Mouse (Mus musculus) cortical plate, adult 2 months (tissue): ENCODE results near the gene Rbm48. TPM values are rescaled to one million over a fixed set of nuclear protein-coding genes. Genes with fewer than 3 reads are reported as not detected.
A peak's percentile ranks its signal among the peaks of the same experiment; 100 is the strongest.
"Not testable (repeated sequence)": the region's sequence is repeated elsewhere in the genome, so short reads cannot be mapped to it uniquely, and the experiment has no call there.

Experiments
- H3K27ac ChIP-seq: fragments of 200-500 bp; 2 replicates; pipeline ENCODE4 v1.5.1; 2012; ENCODE audit warnings: low read length, control low read depth, inconsistent platforms; ENCODE audit not compliant: insufficient read depth
- H3K4me1 ChIP-seq: fragments of 200-500 bp; 2 replicates; pipeline ENCODE4 v1.6.1; 2011; ENCODE audit warnings: low read length; ENCODE audit not compliant: control insufficient read depth, insufficient read depth
- H3K4me3 ChIP-seq: fragments of 200-500 bp; 2 replicates; pipeline ENCODE4 v1.5.1; 2011; ENCODE audit warnings: mild to moderate bottlenecking, low read length, control low read depth; ENCODE audit not compliant: insufficient read depth
- CTCF ChIP-seq: fragments of 200-500 bp; IDR thresholded peaks from 2 replicates; pipeline ENCODE4 v1.5.1; 2011; ENCODE audit warnings: mild to moderate bottlenecking, control low read depth, low read length; ENCODE audit not compliant: insufficient read depth; ENCODE audit errors: extremely low read depth
- POLR2A ChIP-seq: fragments of 200-500 bp; IDR thresholded peaks from 2 replicates; pipeline ENCODE4 v1.6.1; 2011; ENCODE audit warnings: mild to moderate bottlenecking, low read length, control low read depth; ENCODE audit not compliant: insufficient read depth; ENCODE audit errors: extremely low read depth
- polyA plus RNA-seq: library from polyadenylated mRNA; depleted of rRNA; stranded (reverse); fragments of >200 nt; gene quantifications from 2 replicates; pipeline ENCODE4 v1.2.3, GENCODE M21; 2012; rRNA removed

Gene Rbm48
- polyA plus RNA-seq = 11.0 and 12.7 TPM in 2 replicates

DNA sequence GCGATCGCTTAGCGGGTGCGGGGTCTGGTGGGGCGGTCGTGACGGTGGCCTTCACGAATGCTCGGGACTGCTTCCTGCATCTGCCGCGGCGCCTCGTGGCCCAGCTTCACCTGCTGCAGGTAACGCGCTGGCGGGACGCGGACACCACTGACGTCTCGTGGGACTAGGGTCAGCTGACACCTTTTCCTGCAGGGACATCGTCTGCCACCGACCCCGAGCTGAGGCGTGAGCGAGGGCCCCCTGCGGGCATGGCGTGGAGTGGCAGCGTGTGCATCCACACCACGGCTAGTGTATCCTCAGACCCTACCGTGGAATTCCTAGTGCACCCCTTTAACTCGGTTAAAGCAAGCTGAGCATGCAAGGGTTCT, at the start of gene Rbm48:
Gene Rbm48 (minus strand): TSS at position 187 of the 368 bp plus-strand sequence.
- H3K4me1 ChIP-seq = peaks cover 5% of the 10 kb centered on the region
- TF ChIP-seq POLR2A = peak; percentile 58; the same call in 1 of the 2 replicates
- peak; percentile 56 for TF ChIP-seq CTCF
- H3K27ac ChIP-seq = peak within 1 kb of the TSS; percentile 80
- peak within 1 kb of the TSS; percentile 80 for H3K4me3 ChIP-seq

DNA sequence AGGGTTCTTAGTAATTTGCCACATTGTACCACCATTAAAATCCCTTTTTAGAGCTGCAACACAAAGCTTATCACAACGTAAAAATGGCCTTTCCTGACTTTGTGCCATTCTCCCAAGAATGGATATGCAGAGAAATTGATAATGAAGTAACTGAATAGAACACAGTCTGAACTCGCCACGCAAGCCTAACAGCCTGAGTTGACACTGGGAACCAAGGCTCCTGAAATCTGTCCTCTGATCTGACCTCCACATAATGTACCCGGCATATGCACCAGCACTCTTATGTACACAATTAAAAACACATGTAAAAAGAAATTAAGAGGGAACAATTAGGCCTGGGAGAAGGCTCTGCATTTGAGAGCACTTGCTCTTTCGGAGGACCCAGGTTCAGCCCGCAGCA, 48.9 kb upstream of the Rbm48 start:
- H3K4me1 ChIP-seq = peaks cover 5% of the 10 kb centered on the region
- H3K27ac ChIP-seq = no peak overlapping the region
- TF ChIP-seq CTCF = no peak
- TF ChIP-seq POLR2A = no peak
- no peak overlapping the region for H3K4me3 ChIP-seq

DNA sequence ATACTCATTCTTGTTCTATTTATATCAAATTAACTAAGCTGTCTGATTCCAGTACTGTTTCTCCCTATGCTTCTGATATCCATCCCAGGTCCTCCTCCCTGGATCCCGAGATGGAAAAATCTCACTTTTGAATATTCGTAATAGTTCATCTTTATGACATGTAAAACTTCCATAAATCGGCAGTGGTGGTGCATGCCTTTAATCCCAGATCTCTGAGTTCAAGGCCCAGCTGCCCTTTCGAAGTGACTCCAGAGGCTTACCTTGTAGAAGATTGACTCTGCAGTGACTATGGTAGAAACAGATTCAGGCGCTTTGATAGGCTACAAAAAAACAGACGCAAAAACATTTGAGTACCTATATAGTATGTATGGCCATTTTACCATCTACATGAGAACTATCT, 48.2 kb upstream of the Rbm48 start:
- H3K27ac ChIP-seq = peak overlapping the region; percentile 35; the same call in 1 of the 2 replicates
- no peak for TF ChIP-seq CTCF
- no peak for TF ChIP-seq POLR2A

DNA sequence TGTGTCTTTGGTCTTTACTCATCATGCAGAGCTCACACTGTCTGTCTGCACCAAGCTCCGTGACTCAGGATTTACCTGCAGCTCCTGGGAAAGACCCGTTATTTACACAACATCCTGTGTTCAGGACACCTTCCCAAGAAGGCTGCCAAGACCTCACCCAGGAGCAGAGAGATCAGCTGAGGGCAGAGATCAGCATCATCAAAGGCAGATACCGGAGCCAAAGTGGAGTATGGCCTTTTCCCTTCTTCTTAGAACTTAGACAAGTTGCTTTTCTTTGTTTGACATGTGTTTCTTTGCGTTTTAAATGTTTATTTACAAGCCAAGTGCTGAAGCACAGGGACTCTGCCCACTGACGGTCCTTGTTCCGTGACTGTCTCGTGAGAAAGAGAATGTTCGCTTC, 38.9 kb upstream of the Rbm48 start:
- TF ChIP-seq POLR2A (no peak), CTCF (no peak)
- Histone ChIP-seq H3K4me3 (no peak overlapping the region), H3K27ac (no peak overlapping the region), H3K4me1 (no peaks in the 10 kb centered on the region)

More for the DNA sequence above, 48.2 kb upstream of the Rbm48 start:
- Histone ChIP-seq H3K4me3 (no peak overlapping the region), H3K4me1 (peaks cover 5% of the 10 kb centered on the region)

DNA sequence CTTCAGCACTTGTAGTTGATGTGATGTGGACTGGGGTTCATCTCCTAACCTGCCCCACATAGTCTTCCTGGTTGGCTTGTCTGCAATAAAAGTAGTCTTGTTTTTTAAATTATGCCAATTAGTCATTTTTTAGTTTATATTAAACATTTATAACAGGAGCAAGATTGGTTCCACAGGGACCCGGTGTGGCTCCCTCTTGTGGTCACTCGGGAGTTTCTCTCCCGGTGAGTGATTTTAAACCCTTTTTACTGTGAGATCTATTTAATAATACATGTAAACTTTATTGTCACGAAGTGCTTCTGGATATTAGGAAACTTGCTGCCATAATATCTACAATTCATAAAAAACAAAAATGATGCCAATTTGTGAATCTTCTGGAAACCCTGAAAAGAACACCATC, 37.6 kb upstream of the Rbm48 start:
- TF ChIP-seq POLR2A (no peak), CTCF (no peak)
- H3K27ac ChIP-seq = no peak overlapping the region

DNA sequence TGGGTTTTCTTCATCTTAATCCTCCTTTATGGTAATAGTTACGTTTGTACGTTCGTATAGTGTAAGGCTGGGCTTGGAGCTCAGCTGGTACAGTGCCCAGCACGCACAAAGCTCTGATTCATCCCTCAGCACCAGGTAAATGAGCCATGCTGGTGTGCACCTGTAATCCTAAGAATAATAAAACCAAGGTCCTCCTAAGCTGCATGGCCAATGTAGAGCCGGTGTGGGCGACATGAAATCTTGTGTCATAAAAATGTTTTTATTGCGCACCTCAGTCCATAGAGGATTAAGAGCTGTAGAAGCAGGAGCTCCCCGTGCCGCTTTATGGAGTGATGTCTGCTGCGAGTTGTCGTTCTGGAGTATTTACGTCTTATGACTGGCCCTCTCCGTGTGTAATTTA, 36.9 kb upstream of the Rbm48 start:
- no peak overlapping the region for H3K27ac ChIP-seq
- TF ChIP-seq POLR2A (no peak), CTCF (no peak)
- no peak overlapping the region for H3K4me3 ChIP-seq
- H3K4me1 ChIP-seq = no peaks in the 10 kb centered on the region

More for the DNA sequence above, 37.6 kb upstream of the Rbm48 start:
- no peak overlapping the region for H3K4me3 ChIP-seq
- no peaks in the 10 kb centered on the region for H3K4me1 ChIP-seq

DNA sequence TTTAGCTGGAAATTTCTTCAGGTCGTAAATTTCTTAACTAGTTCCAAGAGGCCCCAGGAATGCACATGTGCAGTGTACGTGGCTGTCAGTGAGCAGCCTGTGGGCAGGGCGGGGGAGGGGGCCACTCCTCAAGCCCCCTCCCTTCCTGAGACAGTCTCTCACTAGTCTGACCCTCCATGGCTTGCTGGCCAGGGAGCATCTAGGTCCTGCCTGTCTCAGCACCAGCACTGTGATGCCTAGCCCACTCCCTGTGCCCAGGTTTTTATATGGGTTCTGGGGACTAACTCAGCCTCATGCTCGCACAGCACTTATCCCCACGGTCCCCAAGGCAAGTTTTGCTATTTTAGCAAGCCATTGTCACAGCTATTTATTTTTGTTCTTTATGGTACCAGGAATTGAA, 35.9 kb upstream of the Rbm48 start:
- Histone ChIP-seq H3K27ac (no peak overlapping the region), H3K4me1 (no peaks in the 10 kb centered on the region)

DNA sequence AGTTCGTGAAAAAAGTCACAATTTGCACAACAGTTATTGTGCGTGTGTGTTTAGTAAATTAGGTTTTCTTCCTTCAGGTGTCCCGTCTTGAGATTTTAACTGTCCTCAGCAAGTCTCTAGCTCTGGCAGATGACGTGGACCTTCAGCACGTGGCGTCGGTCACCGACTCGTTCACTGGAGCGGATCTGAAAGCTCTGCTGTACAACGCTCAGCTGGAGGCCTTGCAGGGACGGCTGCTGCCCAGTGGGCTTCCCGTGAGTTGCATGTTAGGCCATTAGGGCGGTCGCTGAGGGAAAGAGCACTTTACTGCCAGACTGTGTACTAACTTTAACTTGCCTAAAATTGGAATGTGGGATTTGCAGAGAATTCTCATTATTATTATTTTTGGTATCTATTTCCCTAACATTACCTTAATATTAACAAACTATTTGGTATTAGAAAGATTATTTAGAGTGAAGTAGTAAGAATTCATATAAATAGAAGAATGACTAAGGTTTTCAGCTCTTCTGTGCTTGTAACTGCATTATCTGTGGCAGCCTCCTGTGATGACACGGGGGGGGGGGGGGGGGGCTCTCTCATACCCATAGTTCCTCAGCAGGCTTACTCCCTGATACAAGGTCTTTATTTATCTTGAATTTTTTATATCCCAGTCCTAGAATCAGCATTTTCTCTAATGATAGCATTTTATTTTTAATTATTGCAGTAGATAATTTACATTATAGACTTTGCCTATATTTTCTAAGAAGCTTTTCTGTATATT, 35.3 kb upstream of the Rbm48 start:
- Histone ChIP-seq H3K27ac (no peak overlapping the region), H3K4me1 (no peaks in the 10 kb centered on the region), H3K4me3 (no peak overlapping the region)
- no peak for TF ChIP-seq POLR2A
- no peak for TF ChIP-seq CTCF

More for the DNA sequence above, 35.9 kb upstream of the Rbm48 start:
- no peak overlapping the region for H3K4me3 ChIP-seq
- no peak for TF ChIP-seq CTCF
- no peak for TF ChIP-seq POLR2A

DNA sequence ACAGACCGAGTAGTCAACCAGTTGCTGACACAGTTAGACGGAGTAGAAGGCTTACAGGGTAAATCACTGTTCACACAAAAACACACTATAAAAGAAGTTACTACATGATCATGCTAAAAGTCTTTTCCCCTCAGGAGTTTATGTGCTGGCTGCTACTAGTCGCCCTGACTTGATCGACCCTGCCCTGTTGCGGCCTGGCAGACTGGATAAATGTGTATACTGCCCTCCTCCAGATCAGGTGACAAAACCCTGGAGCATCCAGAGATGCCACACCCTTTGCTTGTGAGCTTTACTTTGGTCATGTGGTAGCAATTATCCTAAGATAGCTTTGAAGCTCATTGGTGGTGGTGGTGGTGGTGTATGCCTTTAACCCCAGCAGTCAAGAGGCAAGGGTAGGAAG, 33.7 kb upstream of the Rbm48 start:
- no peak overlapping the region for H3K27ac ChIP-seq
- no peak overlapping the region for H3K4me3 ChIP-seq
- TF ChIP-seq POLR2A (no peak), CTCF (no peak)
- H3K4me1 ChIP-seq = no peaks in the 10 kb centered on the region

DNA sequence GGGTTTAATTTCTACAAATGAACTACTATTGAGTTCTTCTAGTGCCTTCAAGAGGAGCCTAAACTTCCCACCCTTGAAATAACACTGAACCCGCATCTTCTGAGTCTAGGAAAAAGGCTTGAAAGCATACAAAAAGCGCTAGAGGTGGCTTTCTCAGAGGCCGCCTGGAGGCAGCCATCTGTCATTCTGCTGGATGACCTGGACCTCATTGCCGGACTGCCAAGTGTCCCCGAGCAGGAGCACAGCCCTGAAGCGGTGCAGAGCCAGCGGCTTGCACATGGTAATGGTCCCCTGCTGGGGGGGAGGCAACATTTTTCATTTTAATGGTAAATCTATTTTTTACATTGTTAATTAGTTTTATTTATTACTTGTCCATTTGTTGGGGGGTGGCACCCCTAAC, 24.1 kb upstream of the Rbm48 start:
- no peak overlapping the region for H3K27ac ChIP-seq
- TF ChIP-seq CTCF (no peak), POLR2A (no peak)
- H3K4me1 ChIP-seq = no peaks in the 10 kb centered on the region
- H3K4me3 ChIP-seq = no peak overlapping the region

DNA sequence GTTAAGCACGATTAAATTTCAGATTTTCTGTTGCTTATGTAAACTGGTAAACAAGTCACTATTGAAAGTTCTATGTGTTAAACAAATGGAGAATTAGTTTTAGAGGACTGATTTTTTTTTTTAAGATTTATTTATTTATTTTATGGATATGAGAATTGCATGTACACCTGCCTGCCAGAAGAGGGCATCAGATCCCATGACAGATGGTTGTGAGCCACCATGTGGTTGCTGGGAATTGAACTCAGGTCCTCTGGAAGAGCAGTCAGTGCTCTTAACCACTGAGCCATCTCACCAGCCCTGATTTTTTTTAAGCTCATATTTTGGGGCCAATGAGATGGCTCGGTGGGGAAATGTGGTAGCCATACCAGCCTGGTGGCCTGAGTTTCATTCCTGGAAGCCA, 15.4 kb upstream of the Rbm48 start:
- H3K4me1 ChIP-seq, H3K4me3 ChIP-seq, H3K27ac ChIP-seq: not testable (repeated sequence)
